Mouse (Mus musculus): ENCODE measurements around the gene Frmd4a. TPM values are rescaled to one million over a fixed set of nuclear protein-coding genes. Genes with fewer than 3 reads are reported as not detected.

Frmd4a gene
- polyA plus RNA-seq, 1 experiment from 2014 or later = 3.8 TPM

DNA sequence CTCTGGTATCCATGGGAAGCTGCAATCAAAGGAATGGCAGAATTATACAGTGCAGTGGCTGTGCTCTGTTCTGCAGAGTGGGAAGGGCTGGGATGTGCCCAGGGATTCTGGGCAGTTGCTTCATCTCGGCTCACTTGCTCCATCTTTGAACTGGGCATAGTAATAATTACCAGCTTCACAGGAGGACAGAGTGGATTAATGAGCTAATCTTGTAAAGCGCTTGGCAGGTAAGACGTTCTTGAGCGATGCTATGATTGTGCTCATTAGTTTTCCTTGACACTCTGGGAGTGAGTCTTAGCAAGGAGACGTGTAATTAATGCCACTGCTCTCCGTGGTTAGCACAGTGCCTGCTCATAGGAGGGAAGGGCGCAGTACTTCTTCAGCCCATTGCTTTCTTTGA lies 54.3 kb downstream of the Frmd4a start:
- no peak for DNase-seq (ENCODE audit: low spot score)
- Histone ChIP-seq H3K27ac (replicated peaks) (no peak overlapping the region), H3K27me3 (ENCODE audit: control insufficient read depth, insufficient read depth, low read length) (no peaks in the 10 kb centered on the region), H3K9me3 (ENCODE audit: control insufficient read depth, low read length) (no peaks in the 10 kb centered on the region), H3K36me3 (ENCODE audit: control insufficient read depth, insufficient read depth, low read length) (no peaks in the 10 kb centered on the region), H3K4me3 (ENCODE audit: low read depth, low read length) (no peak overlapping the region), H3K4me2 (replicated peaks; ENCODE audit: low read depth) (no peak overlapping the region), H3K4me1 (replicated peaks; ENCODE audit: control insufficient read depth, insufficient read depth) (no peaks in the 10 kb centered on the region), H3K9ac (ENCODE audit: low read length) (no peak overlapping the region)
- WGBS = 52% methylated on average over 7 of the region's 7 CpGs
- ATAC-seq (ENCODE audit: low FRiP score, low TSS enrichment) = no peak
- TF ChIP-seq CTCF (IDR thresholded peaks at IDR 0.05; ENCODE audit: low read depth) (no peak), EP300 (optimal IDR thresholded peaks at IDR 0.05) (no peak)

DNA sequence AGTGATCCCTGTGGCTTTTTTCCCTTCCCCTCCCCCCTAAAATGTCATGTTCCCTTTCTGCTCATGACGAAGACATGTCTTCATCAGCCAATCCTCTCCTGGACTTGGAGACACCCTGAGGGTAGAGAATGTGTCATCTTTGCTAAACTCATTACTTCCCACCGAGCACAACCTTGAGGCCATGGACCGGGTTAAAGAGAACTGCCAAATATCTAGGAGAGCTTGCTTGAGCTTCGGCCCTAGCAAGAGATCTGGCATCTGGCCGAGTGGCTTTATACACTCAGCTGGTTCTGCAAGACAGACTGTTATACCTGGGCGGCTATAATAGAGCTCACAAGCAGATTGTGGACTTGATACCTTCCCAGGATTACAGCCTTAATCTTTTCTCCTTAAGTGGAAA lies 66.4 kb downstream of the Frmd4a start:
- Histone ChIP-seq H3K9me3 (ENCODE audit: control insufficient read depth, low read length) (no peaks in the 10 kb centered on the region), H3K27ac (replicated peaks) (no peak overlapping the region), H3K4me1 (replicated peaks; ENCODE audit: control insufficient read depth, insufficient read depth) (no peaks in the 10 kb centered on the region), H3K36me3 (ENCODE audit: control insufficient read depth, insufficient read depth, low read length) (no peaks in the 10 kb centered on the region), H3K4me3 (ENCODE audit: low read depth, low read length) (no peak overlapping the region), H3K4me2 (replicated peaks; ENCODE audit: low read depth) (no peak overlapping the region), H3K27me3 (ENCODE audit: control insufficient read depth, insufficient read depth, low read length) (no peaks in the 10 kb centered on the region), H3K9ac (ENCODE audit: low read length) (no peak overlapping the region)
- ATAC-seq (ENCODE audit: low FRiP score, low TSS enrichment) (no peak), DNase-seq (ENCODE audit: low spot score) (no peak)
- TF ChIP-seq EP300 (optimal IDR thresholded peaks at IDR 0.05) (no peak), CTCF (IDR thresholded peaks at IDR 0.05; ENCODE audit: low read depth) (no peak)
- 65% methylated on average over 6 of the region's 6 CpGs for WGBS

DNA sequence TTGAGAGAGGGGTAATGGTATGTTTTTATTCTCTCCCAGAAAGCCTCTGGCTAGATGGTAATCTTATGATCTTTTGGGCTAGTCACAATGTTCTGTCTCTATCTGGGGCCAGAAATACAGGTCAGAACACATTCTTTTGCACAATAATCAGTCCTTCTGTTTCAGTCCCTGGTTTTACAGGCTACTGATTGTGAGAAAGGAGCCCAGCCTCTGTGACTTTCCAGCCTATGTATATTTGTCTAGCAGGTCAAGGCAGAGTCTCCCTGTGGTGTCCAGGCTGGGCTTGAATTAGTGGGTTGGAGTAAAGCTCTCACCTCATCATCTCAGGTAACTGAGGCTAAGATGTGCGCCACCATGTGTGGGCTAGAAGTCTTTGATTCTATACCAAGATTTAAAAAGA lies 80.1 kb downstream of the Frmd4a start:
- Histone ChIP-seq H3K27me3 (ENCODE audit: control insufficient read depth, insufficient read depth, low read length) (no peaks in the 10 kb centered on the region), H3K9me3 (ENCODE audit: control insufficient read depth, low read length) (no peaks in the 10 kb centered on the region), H3K4me1 (replicated peaks; ENCODE audit: control insufficient read depth, insufficient read depth) (no peaks in the 10 kb centered on the region), H3K4me3 (ENCODE audit: low read depth, low read length) (no peak overlapping the region), H3K27ac (replicated peaks) (no peak overlapping the region), H3K9ac (ENCODE audit: low read length) (no peak overlapping the region), H3K36me3 (ENCODE audit: control insufficient read depth, insufficient read depth, low read length) (no peaks in the 10 kb centered on the region), H3K4me2 (replicated peaks; ENCODE audit: low read depth) (no peak overlapping the region)
- WGBS = 78% methylated on average over 1 of the region's 1 CpGs
- TF ChIP-seq CTCF (IDR thresholded peaks at IDR 0.05; ENCODE audit: low read depth) (no peak), EP300 (optimal IDR thresholded peaks at IDR 0.05) (no peak)
- ATAC-seq (ENCODE audit: low FRiP score, low TSS enrichment) (no peak), DNase-seq (ENCODE audit: low spot score) (no peak)

DNA sequence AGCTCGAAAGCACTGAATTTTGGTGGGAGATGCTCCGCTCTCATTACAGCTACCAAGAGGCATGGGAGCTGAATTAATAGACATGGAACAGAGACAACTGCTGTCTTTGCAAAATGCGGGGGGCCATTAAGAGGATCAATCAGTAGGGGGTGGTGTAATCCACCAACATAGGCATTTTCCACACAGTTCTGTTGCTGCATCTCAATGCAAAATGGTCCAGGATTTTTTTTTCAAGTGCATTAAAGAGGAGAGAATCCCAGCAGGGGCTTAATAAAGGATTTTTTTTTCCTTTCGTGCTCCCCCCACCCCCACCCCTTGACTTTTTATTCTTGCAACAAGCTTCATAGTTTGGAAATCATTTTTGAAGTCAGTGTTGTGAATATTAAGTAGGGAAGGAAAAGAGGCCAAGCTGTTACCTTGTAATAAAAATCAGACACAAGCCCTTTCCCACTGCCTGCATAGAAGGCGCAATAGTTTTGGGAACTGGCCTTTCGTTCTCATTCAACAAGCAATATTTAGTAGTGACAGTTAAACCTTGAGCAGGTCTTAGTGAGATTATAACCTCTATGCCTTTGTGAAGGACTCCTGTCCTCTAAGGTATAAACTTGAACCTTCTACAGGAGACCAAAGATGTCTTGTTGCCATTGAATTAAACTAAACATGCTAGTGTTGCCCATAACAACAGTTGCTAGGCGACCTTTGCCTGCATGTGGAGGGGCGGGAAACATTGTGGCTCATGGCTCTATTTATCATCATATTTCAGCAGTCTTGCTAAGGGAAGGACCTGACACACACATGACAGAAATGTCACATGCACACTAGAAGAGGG lies 81.6 kb downstream of the Frmd4a start:
- Histone ChIP-seq H3K9ac (ENCODE audit: low read length) (no peak overlapping the region), H3K27me3 (ENCODE audit: control insufficient read depth, insufficient read depth, low read length) (no peaks in the 10 kb centered on the region), H3K4me3 (ENCODE audit: low read depth, low read length) (no peak overlapping the region), H3K4me1 (replicated peaks; ENCODE audit: control insufficient read depth, insufficient read depth) (no peaks in the 10 kb centered on the region), H3K36me3 (ENCODE audit: control insufficient read depth, insufficient read depth, low read length) (no peaks in the 10 kb centered on the region), H3K27ac (replicated peaks) (no peak overlapping the region), H3K4me2 (replicated peaks; ENCODE audit: low read depth) (no peak overlapping the region), H3K9me3 (ENCODE audit: control insufficient read depth, low read length) (no peaks in the 10 kb centered on the region)
- 69% methylated on average over 8 of the region's 8 CpGs for WGBS
- TF ChIP-seq CTCF (IDR thresholded peaks at IDR 0.05; ENCODE audit: low read depth) = no peak
- TF ChIP-seq EP300 (optimal IDR thresholded peaks at IDR 0.05) = no peak
- ATAC-seq (ENCODE audit: low FRiP score, low TSS enrichment) (no peak), DNase-seq (ENCODE audit: low spot score) (no peak)

DNA sequence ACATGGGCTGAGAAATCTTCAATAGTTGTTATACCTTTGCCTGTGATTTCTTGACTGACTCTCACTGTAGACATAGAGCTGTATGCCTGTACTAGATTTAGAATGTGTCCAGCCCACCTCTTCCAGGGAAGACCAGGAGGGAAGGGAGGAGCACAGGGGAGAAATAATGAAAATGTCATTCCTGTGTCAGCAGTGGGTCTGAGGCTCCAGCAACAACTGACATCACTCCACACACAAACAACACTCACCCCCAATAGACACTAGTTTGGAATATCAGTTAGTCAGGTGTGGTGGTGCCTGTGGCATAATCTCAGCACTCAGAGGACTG lies 82.2 kb downstream of the Frmd4a start:
- Histone ChIP-seq H3K27ac (replicated peaks) (no peak overlapping the region), H3K4me1 (replicated peaks; ENCODE audit: control insufficient read depth, insufficient read depth) (no peaks in the 10 kb centered on the region), H3K9ac (ENCODE audit: low read length) (no peak overlapping the region), H3K9me3 (ENCODE audit: control insufficient read depth, low read length) (no peaks in the 10 kb centered on the region), H3K4me2 (replicated peaks; ENCODE audit: low read depth) (no peak overlapping the region), H3K27me3 (ENCODE audit: control insufficient read depth, insufficient read depth, low read length) (no peaks in the 10 kb centered on the region), H3K4me3 (ENCODE audit: low read depth, low read length) (no peak overlapping the region), H3K36me3 (ENCODE audit: control insufficient read depth, insufficient read depth, low read length) (no peaks in the 10 kb centered on the region)
- TF ChIP-seq EP300 (optimal IDR thresholded peaks at IDR 0.05) = no peak
- no peak for TF ChIP-seq CTCF (IDR thresholded peaks at IDR 0.05; ENCODE audit: low read depth)
- DNase-seq (ENCODE audit: low spot score) = no peak
- ATAC-seq (ENCODE audit: low FRiP score, low TSS enrichment) = no peak

DNA sequence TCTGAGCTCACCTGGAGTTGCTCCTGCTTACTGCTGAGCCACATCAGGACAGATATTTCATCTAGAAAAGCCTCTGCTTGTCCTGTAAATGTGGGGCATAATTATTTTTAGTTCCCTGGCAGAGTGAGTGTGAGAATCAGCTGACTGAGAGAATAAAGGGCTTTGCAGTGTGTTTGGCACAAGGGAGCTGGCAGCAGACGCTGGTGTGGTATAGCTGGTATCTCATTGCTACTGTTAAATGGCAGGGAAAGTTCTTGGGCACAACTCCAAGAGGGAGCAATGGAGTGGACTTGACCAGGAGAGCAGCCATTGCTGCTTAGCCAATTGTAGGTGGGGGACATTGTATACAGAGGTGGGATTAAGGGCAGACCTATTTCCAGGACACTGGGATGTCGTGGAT lies 83.9 kb downstream of the Frmd4a start:
- H3K9ac ChIP-seq (ENCODE audit: low read length) = no peak overlapping the region
- H3K27me3 ChIP-seq (ENCODE audit: control insufficient read depth, insufficient read depth, low read length) = no peaks in the 10 kb centered on the region
- no peaks in the 10 kb centered on the region for H3K4me1 ChIP-seq (replicated peaks; ENCODE audit: control insufficient read depth, insufficient read depth)
- no peak overlapping the region for H3K27ac ChIP-seq (replicated peaks)
- no peak for TF ChIP-seq EP300 (optimal IDR thresholded peaks at IDR 0.05)
- no peak for TF ChIP-seq CTCF (IDR thresholded peaks at IDR 0.05; ENCODE audit: low read depth)
- H3K9me3 ChIP-seq (ENCODE audit: control insufficient read depth, low read length) = no peaks in the 10 kb centered on the region
- 59% methylated on average over 2 of the region's 2 CpGs for WGBS
- no peaks in the 10 kb centered on the region for H3K36me3 ChIP-seq (ENCODE audit: control insufficient read depth, insufficient read depth, low read length)
- H3K4me3 ChIP-seq (ENCODE audit: low read depth, low read length) = no peak overlapping the region
- H3K4me2 ChIP-seq (replicated peaks; ENCODE audit: low read depth) = no peak overlapping the region
- no peak for DNase-seq (ENCODE audit: low spot score)
- ATAC-seq (ENCODE audit: low FRiP score, low TSS enrichment) = no peak

Measured in stomach, postnatal 0 days (tissue).